Mouse (Mus musculus) liver, postnatal 0 days (tissue): ENCODE measurements around the gene Sez6l. TPM values are rescaled to one million over a fixed set of nuclear protein-coding genes. Genes with fewer than 3 reads are reported as not detected.

Experiments used
- ATAC-seq: fragments of 200-750 bp; cut with Nextera tagmentation; 2 replicates; pipeline ENCODE4 v1.8.0; 2017; ENCODE audit warnings: mild to moderate bottlenecking, moderate library complexity
- DNase-seq: peaks from one replicate; pipeline ENCODE4 v3.0.0-alpha.2; 2016
- H3K27ac ChIP-seq: fragments of 300-500 bp; sonication (generic); 2 replicates; pipeline ENCODE4 v1.5.1; 2014; ENCODE audit warnings: antibody characterized with exemption, moderate library complexity, mild to moderate bottlenecking, low read depth
- H3K27me3 ChIP-seq: fragments of 300-500 bp; sonication (generic); 2 replicates; pipeline ENCODE4 v1.6.1; 2014; ENCODE audit warnings: low read length, control low read depth, mixed read lengths; ENCODE audit not compliant: insufficient read depth
- H3K36me3 ChIP-seq: fragments of 300-500 bp; sonication (generic); replicated peaks from 2 replicates; pipeline ENCODE4 v1.6.1; 2014; ENCODE audit warnings: mild to moderate bottlenecking, control low read depth, low read length, moderate library complexity, mixed read lengths; ENCODE audit not compliant: insufficient read depth
- H3K4me1 ChIP-seq: fragments of 300-500 bp; sonication (generic); 2 replicates; pipeline ENCODE4 v1.6.1; 2014; ENCODE audit warnings: antibody characterized with exemption, mild to moderate bottlenecking, control low read depth; ENCODE audit not compliant: insufficient read depth
- H3K4me2 ChIP-seq: fragments of 300-500 bp; sonication (generic); 2 replicates; pipeline ENCODE4 v1.6.1; 2014; ENCODE audit warnings: low read depth, mild to moderate bottlenecking, low read length, moderate library complexity, mixed read lengths
- H3K4me3 ChIP-seq: fragments of 300-500 bp; sonication (generic); 2 replicates; pipeline ENCODE4 v1.5.1; 2014; ENCODE audit warnings: low read depth, low read length
- H3K9ac ChIP-seq: fragments of 300-500 bp; sonication (generic); replicated peaks from 2 replicates; pipeline ENCODE4 v1.6.1; 2014; ENCODE audit warnings: mild to moderate bottlenecking, moderate library complexity
- H3K9me3 ChIP-seq: fragments of 300-500 bp; sonication (generic); 2 replicates; pipeline ENCODE4 v1.6.1; 2016; ENCODE audit warnings: mild to moderate bottlenecking, control low read depth, low read length, mixed read lengths
- CTCF ChIP-seq: sonication (generic); IDR thresholded peaks from 2 replicates; pipeline ENCODE4 v1.5.1; 2016; ENCODE audit warnings: antibody characterized with exemption, low read depth
- EP300 ChIP-seq: IDR thresholded peaks from 2 replicates; pipeline ENCODE4 v1.6.1; 2016; ENCODE audit warnings: antibody characterized with exemption, low read depth, mild to moderate bottlenecking
- WGBS: fragments of 180-500 bp; shearing (Covaris S2); extraction: QIAGEN DNeasy Blood & Tissue Kit; methylation state at CpG from one replicate; pipeline ENCODE4 v1.1.7; 2014; ENCODE audit not compliant: insufficient replicate concordance; 5-methylcytosine and 5-hydroxymethylcytosine counted together
- polyA plus RNA-seq: library from polyadenylated mRNA; unstranded; fragments of >200 nt; fragmentation: Nextera tagmentation; extraction: Ambion mirVana; gene quantifications from 2 replicates; pipeline ENCODE4 v1.2.1, GENCODE M21; 2015

Gene Sez6l
- polyA plus RNA-seq, 1 experiment from 2014 or later, result not detected

DNA sequence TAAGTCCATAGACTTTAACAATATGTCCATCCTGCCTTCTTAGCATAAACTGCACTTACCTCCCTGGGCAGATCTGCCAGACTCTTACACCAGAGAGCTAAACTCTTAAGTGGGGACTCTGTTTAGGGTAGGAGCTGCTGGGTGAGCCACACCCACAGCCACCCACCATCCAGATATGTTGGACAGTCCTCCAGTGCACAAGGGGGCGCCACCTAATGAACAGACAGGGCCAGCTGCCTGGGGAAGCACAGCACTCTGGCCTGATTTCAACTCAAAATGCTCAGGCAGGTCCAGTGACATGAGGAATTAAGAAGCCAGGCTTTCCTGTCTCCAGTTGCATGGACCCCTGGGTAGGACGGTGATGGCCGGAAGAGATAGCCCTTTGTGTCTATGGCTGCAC, 60.5 kb downstream of the Sez6l start:
- Histone ChIP-seq H3K27me3 (no peaks in the 10 kb centered on the region), H3K4me2 (no peak overlapping the region), H3K4me1 (no peaks in the 10 kb centered on the region), H3K27ac (no peak overlapping the region), H3K4me3 (no peak overlapping the region), H3K9me3 (no peaks in the 10 kb centered on the region), H3K36me3 (no peaks in the 10 kb centered on the region), H3K9ac (no peak overlapping the region)
- no peak for ATAC-seq
- WGBS, result 78% methylated on average over 3 of the region's 3 CpGs
- TF ChIP-seq CTCF (peak; percentile 16; the same call in 1 of the 2 replicates), EP300 (no peak)
- no peak for DNase-seq

DNA sequence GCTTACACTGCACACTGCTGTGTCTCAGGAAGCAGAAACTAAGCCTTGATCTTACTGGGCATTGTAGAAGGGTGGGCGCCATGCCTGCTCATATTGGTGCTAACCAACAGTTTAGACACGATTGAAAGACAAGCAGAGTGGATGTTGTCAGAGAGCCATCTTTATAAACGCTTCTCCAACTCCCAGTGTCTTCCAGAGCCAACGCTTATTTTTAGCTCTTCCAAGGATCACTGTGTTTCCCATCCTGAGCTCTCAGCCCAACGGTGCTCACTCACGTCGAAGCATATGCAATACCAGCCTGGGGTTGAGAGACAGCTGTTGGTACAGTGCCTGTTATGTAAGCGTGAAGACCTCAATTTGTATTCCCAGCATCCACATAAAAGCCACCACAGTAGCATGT, 66.6 kb downstream of the Sez6l start:
- Histone ChIP-seq H3K4me2 (no peak overlapping the region), H3K27me3 (no peaks in the 10 kb centered on the region), H3K4me1 (no peaks in the 10 kb centered on the region), H3K9me3 (peaks cover 4% of the 10 kb centered on the region; the same call in 1 of the 2 replicates), H3K36me3 (no peaks in the 10 kb centered on the region), H3K4me3 (no peak overlapping the region), H3K27ac (no peak overlapping the region), H3K9ac (no peak overlapping the region)
- no peak for ATAC-seq
- DNase-seq, result no peak
- TF ChIP-seq CTCF (no peak), EP300 (no peak)
- 75% methylated on average over 8 of the region's 8 CpGs for WGBS

DNA sequence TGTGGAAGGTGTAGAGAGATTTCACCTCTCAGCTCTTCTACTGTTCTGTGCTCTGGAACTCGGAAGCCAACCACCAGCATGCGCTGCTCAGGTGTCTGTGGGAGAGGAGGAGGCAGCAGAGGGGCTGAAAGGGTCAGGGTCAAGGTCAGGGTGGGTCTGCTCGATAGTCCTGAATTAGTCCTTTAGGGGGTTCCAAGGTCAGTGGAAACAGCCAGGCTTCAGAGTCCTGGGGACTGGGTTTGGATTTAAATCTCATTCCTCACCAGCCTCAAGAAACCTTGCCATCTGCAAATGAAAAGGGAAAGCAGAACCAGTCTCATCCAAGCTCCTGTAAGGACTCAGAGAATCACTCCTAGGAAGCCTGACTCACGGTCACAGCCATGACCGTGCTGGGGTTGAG, 67.1 kb downstream of the Sez6l start:
- no peaks in the 10 kb centered on the region for H3K4me1 ChIP-seq
- ATAC-seq, result no peak

DNA sequence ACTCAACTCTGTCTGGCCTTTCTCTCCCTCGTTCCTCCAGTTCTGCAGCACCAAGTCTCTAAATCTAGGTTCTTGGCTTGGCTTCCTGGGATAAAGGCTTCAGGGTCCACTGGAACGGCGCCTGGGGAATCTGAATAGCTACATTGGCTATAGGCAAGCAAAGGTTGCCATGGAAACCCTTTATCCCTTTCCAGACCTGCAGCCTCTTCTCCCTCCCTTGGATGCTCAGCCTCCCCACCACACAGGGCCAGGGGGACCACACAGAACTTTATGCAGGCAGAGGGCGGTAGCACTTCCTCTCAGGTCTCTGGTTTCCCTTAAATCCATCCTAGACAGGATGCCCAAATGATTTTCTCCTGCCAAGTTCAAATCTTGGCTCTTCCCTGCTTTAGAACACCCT, 71.4 kb downstream of the Sez6l start:
- no peaks in the 10 kb centered on the region for H3K36me3 ChIP-seq
- ATAC-seq (no peak), DNase-seq (no peak)
- H3K4me3 ChIP-seq, result no peak overlapping the region
- H3K4me2 ChIP-seq, result no peak overlapping the region
- no peak overlapping the region for H3K9ac ChIP-seq
- H3K4me1 ChIP-seq, result no peaks in the 10 kb centered on the region
- H3K27me3 ChIP-seq, result no peaks in the 10 kb centered on the region
- TF ChIP-seq EP300 (no peak), CTCF (no peak)
- peaks cover 4% of the 10 kb centered on the region; the same call in 1 of the 2 replicates for H3K9me3 ChIP-seq
- H3K27ac ChIP-seq, result no peak overlapping the region
- WGBS, result 71% methylated on average over 4 of the region's 4 CpGs

More for the DNA sequence above, 67.1 kb downstream of the Sez6l start:
- Histone ChIP-seq H3K4me3 (no peak overlapping the region), H3K27ac (no peak overlapping the region), H3K27me3 (no peaks in the 10 kb centered on the region), H3K4me2 (no peak overlapping the region), H3K9ac (no peak overlapping the region), H3K36me3 (no peaks in the 10 kb centered on the region), H3K9me3 (peaks cover 4% of the 10 kb centered on the region; the same call in 1 of the 2 replicates)
- WGBS, result 52% methylated on average over 5 of the region's 5 CpGs
- DNase-seq, result no peak
- TF ChIP-seq CTCF, result no peak

DNA sequence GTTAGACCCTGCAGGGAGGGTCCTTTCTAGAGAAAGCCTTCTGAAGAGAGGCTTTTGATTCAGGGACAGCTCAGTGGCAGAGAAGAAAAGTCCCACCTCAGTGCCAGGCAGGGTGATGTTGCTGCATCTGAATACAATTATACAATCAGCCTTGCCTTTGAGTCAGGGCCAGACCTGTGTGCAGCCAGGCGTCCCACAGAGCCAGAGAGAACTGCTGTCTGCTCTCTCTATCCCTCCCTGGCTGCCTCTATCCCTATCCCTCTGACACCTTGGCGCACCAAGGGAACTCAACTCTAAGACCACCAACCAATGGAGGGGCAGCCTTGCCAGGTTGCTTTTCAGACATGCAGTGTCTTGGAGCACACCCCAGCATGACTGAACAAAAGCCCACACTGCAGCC, 75.6 kb downstream of the Sez6l start:
- H3K9ac ChIP-seq, result no peak overlapping the region
- H3K9me3 ChIP-seq, result peaks cover 4% of the 10 kb centered on the region; the same call in 1 of the 2 replicates
- WGBS, result 72% methylated on average over 2 of the region's 2 CpGs
- no peaks in the 10 kb centered on the region for H3K27me3 ChIP-seq
- DNase-seq (no peak), ATAC-seq (no peak)
- H3K36me3 ChIP-seq, result no peaks in the 10 kb centered on the region
- H3K4me3 ChIP-seq, result no peak overlapping the region
- no peak overlapping the region for H3K27ac ChIP-seq
- no peak overlapping the region for H3K4me2 ChIP-seq
- no peaks in the 10 kb centered on the region for H3K4me1 ChIP-seq
- TF ChIP-seq CTCF (no peak), EP300 (no peak)

DNA sequence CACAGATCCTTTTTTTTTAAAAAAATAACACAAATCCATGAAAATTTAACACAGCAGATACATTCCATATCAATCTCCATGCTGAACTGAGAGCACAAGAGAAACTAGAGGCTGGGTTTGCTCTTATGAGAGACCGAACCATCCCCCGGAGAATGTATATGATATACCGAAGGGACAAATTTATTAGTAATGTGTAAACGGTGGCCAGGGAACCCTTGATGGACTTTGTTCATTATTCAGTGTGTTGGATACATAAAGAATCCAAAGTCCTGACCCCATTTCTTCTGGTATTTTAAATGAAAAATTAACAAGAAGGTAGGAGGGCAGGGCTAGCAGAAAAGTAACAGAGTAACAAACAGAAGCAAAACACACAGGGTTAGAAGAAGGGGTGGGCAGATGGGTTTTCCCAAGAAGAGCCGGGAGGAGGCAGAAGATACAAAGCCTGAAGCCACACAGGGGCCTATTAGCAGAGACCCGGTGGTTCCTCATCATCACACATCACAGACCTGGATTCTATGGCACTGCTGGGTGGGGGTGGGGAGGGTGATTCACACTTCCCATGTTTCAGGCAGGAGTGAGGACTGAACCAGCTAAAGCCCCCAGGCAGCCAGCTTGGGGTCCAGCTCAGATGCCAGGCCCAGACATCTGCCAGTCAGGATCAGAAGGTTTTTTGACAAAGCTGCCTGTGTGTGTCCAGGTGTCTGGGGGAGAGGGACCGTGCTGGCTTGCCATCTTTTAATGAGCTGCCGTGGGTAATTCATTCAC, 76.9 kb downstream of the Sez6l start:
- Histone ChIP-seq H3K9ac (no peak overlapping the region), H3K4me2 (no peak overlapping the region), H3K27me3 (no peaks in the 10 kb centered on the region), H3K4me1 (no peaks in the 10 kb centered on the region), H3K4me3 (no peak overlapping the region), H3K9me3 (no peaks in the 10 kb centered on the region), H3K27ac (no peak overlapping the region), H3K36me3 (no peaks in the 10 kb centered on the region)
- 56% methylated on average over 8 of the region's 8 CpGs for WGBS
- no peak for DNase-seq
- ATAC-seq, result no peak
- TF ChIP-seq EP300, result no peak
- no peak for TF ChIP-seq CTCF
